Mouse (Mus musculus) hindbrain, embryonic 16.5 days (tissue): ENCODE data around the gene Myof. TPM values are rescaled to one million over a fixed set of nuclear protein-coding genes. Genes with fewer than 3 reads are reported as not detected.

Source experiments
- ATAC-seq: fragments of 200-750 bp; cut with Nextera tagmentation; 2 replicates; pipeline ENCODE4 v1.8.0; 2017; ENCODE audit warnings: moderate TSS enrichment, moderate library complexity
- H3K27ac ChIP-seq: fragments of 300-500 bp; sonication (generic); 2 replicates; pipeline ENCODE4 v1.5.1; 2014; ENCODE audit warnings: low read depth, mild to moderate bottlenecking, control low read depth, low read length, moderate library complexity
- H3K27me3 ChIP-seq: fragments of 300-500 bp; sonication (generic); replicated peaks from 2 replicates; pipeline ENCODE4 v1.6.1; 2014; ENCODE audit warnings: low read length; ENCODE audit not compliant: control insufficient read depth, insufficient read depth
- H3K36me3 ChIP-seq: fragments of 300-500 bp; sonication (generic); 2 replicates; pipeline ENCODE4 v1.6.1; 2014; ENCODE audit warnings: mild to moderate bottlenecking, low read length, moderate library complexity, mixed read lengths; ENCODE audit not compliant: control insufficient read depth, insufficient read depth
- H3K4me1 ChIP-seq: fragments of 300-500 bp; sonication (generic); 2 replicates; pipeline ENCODE4 v1.6.1; 2014; ENCODE audit warnings: low read depth, low read length; ENCODE audit not compliant: control insufficient read depth, insufficient read depth
- H3K4me2 ChIP-seq: fragments of 300-500 bp; sonication (generic); 2 replicates; pipeline ENCODE4 v1.6.1; 2014; ENCODE audit warnings: mild to moderate bottlenecking, low read length, control low read depth, moderate library complexity
- H3K4me3 ChIP-seq: fragments of 300-500 bp; sonication (generic); 2 replicates; pipeline ENCODE4 v1.5.1; 2014; ENCODE audit warnings: mild to moderate bottlenecking, low read length, control low read depth, moderate library complexity
- H3K9ac ChIP-seq: fragments of 300-500 bp; sonication (generic); 2 replicates; pipeline ENCODE4 v1.6.1; 2014; ENCODE audit warnings: low read depth, mild to moderate bottlenecking, control low read depth, low read length, moderate library complexity
- H3K9me3 ChIP-seq: fragments of 300-500 bp; sonication (generic); 2 replicates; pipeline ENCODE4 v1.6.1; 2014; ENCODE audit warnings: mild to moderate bottlenecking, low read length, moderate library complexity; ENCODE audit not compliant: control insufficient read depth
- WGBS: fragments of 180-500 bp; shearing (Covaris S2); extraction: QIAGEN DNeasy Blood & Tissue Kit; methylation state at CpG from one replicate; pipeline ENCODE4 v1.1.7; 2014; 5-methylcytosine and 5-hydroxymethylcytosine counted together
- polyA plus RNA-seq: library from polyadenylated mRNA; unstranded; fragments of >200 nt; fragmentation: Nextera tagmentation; extraction: Ambion mirVana; gene quantifications from 2 replicates; pipeline ENCODE4 v1.2.1, GENCODE M21; 2015

Myof gene
- polyA plus RNA-seq, 1 experiment from 2014 or later: 1.6 TPM

GRCm38 (mm10) chr19:37891006-37891405 is 152.4 kb downstream of the Myof start:
- H3K36me3 ChIP-seq: no peaks in the 10 kb centered on the region
- no peak overlapping the region for H3K27ac ChIP-seq
- no peak overlapping the region for H3K4me2 ChIP-seq
- H3K27me3 ChIP-seq: no peaks in the 10 kb centered on the region
- 82% methylated on average over 2 of the region's 2 CpGs for WGBS
- H3K4me3 ChIP-seq: no peak overlapping the region
- ATAC-seq: no peak
- H3K9ac ChIP-seq: no peak overlapping the region
- 0 out of 2 replicates have a peak, but pooled peaks cover 3% of the 10 kb centered on the region for H3K4me1 ChIP-seq
- H3K9me3 ChIP-seq: no peaks in the 10 kb centered on the region

GRCm38 (mm10) chr19:37886355-37887120 is 156.8 kb downstream of the Myof start:
- Histone ChIP-seq H3K4me1 (0 out of 2 replicates have a peak, but pooled peaks cover 3% of the 10 kb centered on the region), H3K27me3 (peaks cover 4% of the 10 kb centered on the region), H3K9ac (peak overlapping the region; percentile 60), H3K4me3 (peak overlapping the region; percentile 42), H3K27ac (no peak overlapping the region), H3K36me3 (no peaks in the 10 kb centered on the region), H3K4me2 (peak overlapping the region; percentile 77), H3K9me3 (no peaks in the 10 kb centered on the region)
- ATAC-seq: peak; percentile 90
- whole genome bisulfite sequencing: 9% methylated on average over 15 of the region's 15 CpGs

- 7% methylated on average over 9 of the region's 9 CpGs for WGBS
- no peak overlapping the region for H3K9ac ChIP-seq
- no peak overlapping the region for H3K4me2 ChIP-seq
- no peak for ATAC-seq
- H3K4me3 ChIP-seq: no peak overlapping the region
- H3K27ac ChIP-seq: no peak overlapping the region
- H3K36me3 ChIP-seq: no peaks in the 10 kb centered on the region
- peaks cover 29% of the 10 kb centered on the region for H3K27me3 ChIP-seq
- no peaks in the 10 kb centered on the region for H3K9me3 ChIP-seq
- H3K4me1 ChIP-seq: peaks cover 5% of the 10 kb centered on the region; the same call in 1 of the 2 replicates
Observed at GRCm38 (mm10) chr19:37881431-37882081, 161.8 kb downstream of the Myof start.

GRCm38 (mm10) chr19:37877511-37878167 is 165.7 kb downstream of the Myof start:
- ATAC-seq: no peak
- Histone ChIP-seq H3K27ac (no peak overlapping the region), H3K9me3 (no peaks in the 10 kb centered on the region), H3K27me3 (peaks cover 25% of the 10 kb centered on the region), H3K4me1 (peaks cover 3% of the 10 kb centered on the region; the same call in 1 of the 2 replicates), H3K4me2 (peak overlapping the region; percentile 51), H3K4me3 (peak overlapping the region; percentile 25), H3K36me3 (no peaks in the 10 kb centered on the region), H3K9ac (peak overlapping the region; percentile 41; the same call in 1 of the 2 replicates)
- WGBS: 6% methylated on average over 20 of the region's 20 CpGs

GRCm38 (mm10) chr19:37876605-37877245 is 166.7 kb downstream of the Myof start:
- Histone ChIP-seq H3K4me3 (no peak overlapping the region), H3K27ac (no peak overlapping the region), H3K9ac (no peak overlapping the region), H3K4me2 (no peak overlapping the region), H3K4me1 (peaks cover 3% of the 10 kb centered on the region; the same call in 1 of the 2 replicates), H3K9me3 (no peaks in the 10 kb centered on the region), H3K36me3 (no peaks in the 10 kb centered on the region), H3K27me3 (peaks cover 25% of the 10 kb centered on the region)
- 60% methylated on average over 6 of the region's 6 CpGs for WGBS
- ATAC-seq: no peak

GRCm38 (mm10) chr19:37873499-37873898 is 169.9 kb downstream of the Myof start:
- ATAC-seq: no peak
- H3K36me3 ChIP-seq: no peaks in the 10 kb centered on the region
- H3K27me3 ChIP-seq: peaks cover 15% of the 10 kb centered on the region
- H3K27ac ChIP-seq: no peak overlapping the region
- H3K4me2 ChIP-seq: no peak overlapping the region
- no peaks in the 10 kb centered on the region for H3K9me3 ChIP-seq
- no peak overlapping the region for H3K9ac ChIP-seq
- H3K4me3 ChIP-seq: no peak overlapping the region
- H3K4me1 ChIP-seq: peaks cover 3% of the 10 kb centered on the region; the same call in 1 of the 2 replicates
- WGBS: 96% methylated on average over 1 of the region's 1 CpGs

- H3K9ac ChIP-seq: no peak overlapping the region
- no peak overlapping the region for H3K4me2 ChIP-seq
- 52% methylated on average over 3 of the region's 3 CpGs for WGBS
- no peaks in the 10 kb centered on the region for H3K36me3 ChIP-seq
- ATAC-seq: no peak
- no peaks in the 10 kb centered on the region for H3K4me1 ChIP-seq
- H3K9me3 ChIP-seq: no peaks in the 10 kb centered on the region
- no peaks in the 10 kb centered on the region for H3K27me3 ChIP-seq
- no peak overlapping the region for H3K4me3 ChIP-seq
- no peak overlapping the region for H3K27ac ChIP-seq
Observed at GRCm38 (mm10) chr19:37867592-37867991, 175.8 kb downstream of the Myof start.

- no peak overlapping the region for H3K4me3 ChIP-seq
- no peak overlapping the region for H3K27ac ChIP-seq
- no peaks in the 10 kb centered on the region for H3K27me3 ChIP-seq
- H3K4me2 ChIP-seq: no peak overlapping the region
- no peak for ATAC-seq
- WGBS: 85% methylated on average over 6 of the region's 6 CpGs
- H3K36me3 ChIP-seq: no peaks in the 10 kb centered on the region
- no peaks in the 10 kb centered on the region for H3K9me3 ChIP-seq
- H3K4me1 ChIP-seq: no peaks in the 10 kb centered on the region
- no peak overlapping the region for H3K9ac ChIP-seq
Observed at GRCm38 (mm10) chr19:37866994-37867393, 176.4 kb downstream of the Myof start.
